Mouse (Mus musculus) forebrain, postnatal 0 days (tissue): ENCODE results near the gene Kazn. TPM values are rescaled to one million over a fixed set of nuclear protein-coding genes. Genes with fewer than 3 reads are reported as not detected.

Experiments
- ATAC-seq: fragments of 200-750 bp; cut with Nextera tagmentation; 2 replicates; pipeline ENCODE4 v1.8.0; 2017; ENCODE audit warnings: mild to moderate bottlenecking, moderate library complexity
- DNase-seq: peaks from one replicate; pipeline ENCODE4 v3.0.0-alpha.2; 2015
- H3K27ac ChIP-seq: fragments of 300-500 bp; sonication (generic); 2 replicates; pipeline ENCODE4 v1.5.1; 2014; ENCODE audit warnings: low read depth, mild to moderate bottlenecking, antibody characterized with exemption, low read length, moderate library complexity, mixed read lengths
- H3K27me3 ChIP-seq: fragments of 300-500 bp; sonication (generic); 2 replicates; pipeline ENCODE4 v1.6.1; 2014; ENCODE audit warnings: mild to moderate bottlenecking, low read length, mixed read lengths; ENCODE audit not compliant: insufficient read depth
- H3K36me3 ChIP-seq: fragments of 300-500 bp; sonication (generic); 2 replicates; pipeline ENCODE4 v1.6.1; 2014; ENCODE audit warnings: mild to moderate bottlenecking, moderate library complexity; ENCODE audit not compliant: insufficient read depth
- H3K4me1 ChIP-seq: fragments of 300-500 bp; sonication (generic); 2 replicates; pipeline ENCODE4 v1.6.1; 2014; ENCODE audit warnings: antibody characterized with exemption; ENCODE audit not compliant: insufficient read depth
- H3K4me2 ChIP-seq: fragments of 300-500 bp; sonication (generic); 2 replicates; pipeline ENCODE4 v1.6.1; 2014; ENCODE audit warnings: low read depth, mild to moderate bottlenecking, moderate library complexity
- H3K4me3 ChIP-seq: fragments of 300-500 bp; sonication (generic); 2 replicates; pipeline ENCODE4 v1.5.1; 2014; ENCODE audit warnings: low read depth, low read length, mixed read lengths
- H3K9ac ChIP-seq: fragments of 300-500 bp; sonication (generic); 2 replicates; pipeline ENCODE4 v1.6.1; 2014; ENCODE audit warnings: mild to moderate bottlenecking
- H3K9me3 ChIP-seq: fragments of 300-500 bp; sonication (generic); 2 replicates; pipeline ENCODE4 v1.6.1; 2016; ENCODE audit warnings: low read length
- CTCF ChIP-seq: sonication (generic); IDR thresholded peaks from 2 replicates; pipeline ENCODE4 v1.5.1; 2016; ENCODE audit warnings: antibody characterized with exemption, control low read depth, low read depth
- WGBS: fragments of 180-500 bp; shearing (Covaris S2); extraction: QIAGEN DNeasy Blood & Tissue Kit; methylation state at CpG from one replicate; pipeline ENCODE4 v1.1.7; 2014; 5-methylcytosine and 5-hydroxymethylcytosine counted together
- polyA plus RNA-seq: library from polyadenylated mRNA; unstranded; fragments of >200 nt; fragmentation: Nextera tagmentation; extraction: Ambion mirVana; gene quantifications from 2 replicates; pipeline ENCODE4 v1.2.1, GENCODE M21; 2015
- total RNA-seq: library from RNA; depleted of rRNA; stranded (reverse); fragments of >200 nt; gene quantifications from 2 replicates; pipeline ENCODE4 v1.2.3, GENCODE M21; 2014

Kazn gene
- total and polyA plus RNA-seq, 2 experiments from 2014 or later = 18.7 to 56.4 TPM

DNA sequence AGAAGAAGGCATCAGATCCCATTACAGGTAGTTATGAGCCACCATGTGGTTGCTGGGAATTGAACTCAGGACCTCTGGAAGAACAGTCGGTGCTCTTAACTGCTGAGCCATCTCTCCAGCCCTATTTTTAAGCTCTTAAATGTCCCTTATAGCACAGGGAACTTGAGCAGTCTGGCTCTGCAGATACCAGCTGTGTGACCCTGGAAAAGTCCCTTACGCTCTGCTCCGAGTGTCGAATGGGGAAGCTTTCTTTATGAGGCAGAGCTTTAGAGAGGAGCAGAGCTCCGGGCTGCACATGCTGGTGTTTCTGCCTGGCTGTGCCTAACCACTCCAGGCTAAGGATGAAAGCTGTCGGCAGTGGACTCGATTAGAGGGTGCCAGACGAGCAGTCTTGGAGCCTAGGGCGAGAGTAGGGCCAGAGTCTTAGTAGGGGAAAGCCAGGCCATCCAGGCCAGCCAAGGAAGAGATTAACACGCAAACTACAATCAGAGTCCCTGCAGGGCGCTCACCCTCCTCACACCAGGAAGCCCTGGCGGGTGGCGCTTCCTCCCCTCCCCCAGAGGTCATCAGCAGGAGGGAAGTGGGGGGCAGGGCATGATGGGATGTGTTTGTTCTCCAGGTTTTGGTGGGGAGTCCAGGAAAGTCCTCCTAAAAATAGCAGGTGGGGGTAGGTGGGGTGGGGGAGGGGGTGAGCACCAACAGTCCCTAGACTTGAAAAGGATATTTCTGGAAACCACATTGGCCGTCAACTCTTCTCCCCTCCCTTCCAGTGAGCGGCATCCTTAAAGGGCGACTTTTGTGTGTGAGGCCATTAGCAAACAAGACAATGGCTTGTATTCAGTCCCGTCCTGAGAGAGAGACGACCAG is 73.1 kb downstream of the Kazn start:
- Histone ChIP-seq H3K4me1 (no peaks in the 10 kb centered on the region), H3K4me3 (no peak overlapping the region), H3K27ac (no peak overlapping the region), H3K9me3 (no peaks in the 10 kb centered on the region), H3K27me3 (no peaks in the 10 kb centered on the region), H3K36me3 (no peaks in the 10 kb centered on the region), H3K4me2 (no peak overlapping the region), H3K9ac (no peak overlapping the region)
- ATAC-seq = no peak
- no peak for DNase-seq
- 26% methylated on average over 18 of the region's 18 CpGs for WGBS
- TF ChIP-seq CTCF = no peak

DNA sequence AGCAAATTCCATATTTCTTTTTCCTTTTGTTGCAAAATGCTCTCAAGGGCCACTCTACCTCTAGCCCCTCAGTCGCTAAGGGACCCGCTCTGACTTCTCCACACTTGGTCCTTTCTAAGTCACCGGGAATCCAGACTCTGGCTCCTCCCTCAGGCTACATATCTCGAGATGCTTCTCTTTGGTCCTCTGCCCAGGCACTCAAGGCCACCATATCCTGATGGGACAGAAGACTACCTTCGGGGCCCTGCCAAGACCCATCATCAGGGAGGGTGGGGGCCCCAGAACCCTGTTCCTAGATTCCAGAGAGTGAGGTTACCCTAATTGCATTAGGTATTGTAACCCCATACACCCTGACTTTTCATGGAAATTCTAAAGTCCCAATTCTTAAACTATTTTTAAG is 73.8 kb downstream of the Kazn start:
- no peak overlapping the region for H3K9ac ChIP-seq
- H3K9me3 ChIP-seq = no peaks in the 10 kb centered on the region
- no peak overlapping the region for H3K4me2 ChIP-seq
- no peak for ATAC-seq
- no peaks in the 10 kb centered on the region for H3K27me3 ChIP-seq
- H3K4me3 ChIP-seq = no peak overlapping the region
- no peak for DNase-seq
- H3K27ac ChIP-seq = no peak overlapping the region
- WGBS = 66% methylated on average over 5 of the region's 5 CpGs
- no peak for TF ChIP-seq CTCF
- no peaks in the 10 kb centered on the region for H3K4me1 ChIP-seq
- no peaks in the 10 kb centered on the region for H3K36me3 ChIP-seq

DNA sequence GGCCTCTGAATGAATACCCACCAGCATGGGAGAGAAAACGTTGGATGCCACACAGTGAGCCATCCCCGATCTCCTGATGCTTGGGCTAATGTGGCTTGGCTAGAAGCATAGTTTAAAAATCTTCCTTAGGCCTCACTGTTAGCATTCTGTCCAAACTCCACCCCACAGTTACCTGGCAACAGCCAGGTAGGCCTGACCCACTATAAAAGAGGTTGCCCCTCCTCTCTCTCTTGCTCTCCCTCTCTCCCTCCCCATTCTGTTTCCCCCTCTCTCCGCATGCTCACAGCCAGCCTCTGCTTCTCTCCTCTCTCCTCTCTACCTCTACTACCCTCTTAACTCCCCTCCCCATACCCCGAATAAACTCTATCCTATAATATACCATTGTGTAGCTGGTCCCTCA is 74.8 kb downstream of the Kazn start:
- no peaks in the 10 kb centered on the region for H3K9me3 ChIP-seq
- H3K9ac ChIP-seq = no peak overlapping the region
- H3K4me3 ChIP-seq = no peak overlapping the region
- H3K4me1 ChIP-seq = no peaks in the 10 kb centered on the region
- ATAC-seq = no peak
- H3K27ac ChIP-seq = no peak overlapping the region
- no peaks in the 10 kb centered on the region for H3K27me3 ChIP-seq
- no peak overlapping the region for H3K4me2 ChIP-seq
- DNase-seq = no peak
- no peaks in the 10 kb centered on the region for H3K36me3 ChIP-seq
- no peak for TF ChIP-seq CTCF
- WGBS = 62% methylated on average over 4 of the region's 4 CpGs

DNA sequence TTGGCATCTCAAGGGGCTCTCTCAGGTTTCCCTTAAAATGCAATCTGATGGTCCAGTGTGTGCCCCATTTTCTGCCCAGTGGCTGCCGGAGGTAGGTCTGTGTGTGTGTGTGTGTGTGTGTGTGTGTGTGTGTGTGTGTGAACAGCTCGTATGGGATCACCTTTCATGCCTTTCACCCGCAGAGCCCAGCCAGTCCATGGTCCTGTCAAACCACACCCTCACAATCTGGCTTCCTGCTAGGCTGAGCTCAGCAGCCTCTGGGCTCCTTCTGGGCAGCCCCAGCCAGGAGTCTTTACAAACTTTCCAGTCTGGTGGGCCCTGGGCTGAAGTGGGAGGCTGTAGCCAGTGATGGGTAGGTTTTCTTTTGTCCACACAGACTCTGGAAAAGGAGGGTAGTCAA is 75.3 kb downstream of the Kazn start:
- no peak for TF ChIP-seq CTCF
- DNase-seq (no peak), ATAC-seq (no peak)
- 62% methylated on average over 3 of the region's 3 CpGs for WGBS
- no peaks in the 10 kb centered on the region; the same call in 1 of the 2 replicates for H3K36me3 ChIP-seq
- H3K4me2 ChIP-seq = no peak overlapping the region
- H3K27ac ChIP-seq = no peak overlapping the region
- no peaks in the 10 kb centered on the region for H3K4me1 ChIP-seq
- no peaks in the 10 kb centered on the region for H3K27me3 ChIP-seq
- H3K4me3 ChIP-seq = no peak overlapping the region
- H3K9me3 ChIP-seq = no peaks in the 10 kb centered on the region
- no peak overlapping the region for H3K9ac ChIP-seq

DNA sequence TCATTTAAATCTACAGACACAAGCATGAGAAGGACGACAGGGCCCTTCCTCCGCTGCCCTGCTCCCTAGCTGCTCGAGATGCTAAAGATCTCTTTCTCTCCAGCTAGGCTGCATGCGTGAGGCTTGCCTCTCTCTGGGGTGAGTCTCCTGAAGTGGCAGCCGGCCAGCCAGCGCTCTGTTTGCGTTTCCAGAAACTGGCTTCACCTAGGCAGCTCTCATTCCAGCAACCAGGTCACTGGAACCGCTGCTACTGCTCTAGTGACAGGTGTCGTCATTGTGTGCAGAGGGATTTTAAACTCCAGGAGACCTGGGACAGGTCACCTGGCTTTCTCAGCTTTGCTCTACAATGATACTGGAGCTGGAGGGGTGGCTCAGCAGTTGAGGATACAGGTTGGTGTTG is 76.5 kb downstream of the Kazn start:
- H3K9ac ChIP-seq = no peak overlapping the region
- no peak overlapping the region for H3K27ac ChIP-seq
- DNase-seq (no peak), ATAC-seq (no peak)
- H3K9me3 ChIP-seq = no peaks in the 10 kb centered on the region
- peaks cover 6% of the 10 kb centered on the region for H3K36me3 ChIP-seq
- 87% methylated on average over 9 of the region's 9 CpGs for WGBS
- no peak overlapping the region for H3K4me2 ChIP-seq
- no peak for TF ChIP-seq CTCF
- no peaks in the 10 kb centered on the region for H3K27me3 ChIP-seq
- no peak overlapping the region for H3K4me3 ChIP-seq
- no peaks in the 10 kb centered on the region for H3K4me1 ChIP-seq

DNA sequence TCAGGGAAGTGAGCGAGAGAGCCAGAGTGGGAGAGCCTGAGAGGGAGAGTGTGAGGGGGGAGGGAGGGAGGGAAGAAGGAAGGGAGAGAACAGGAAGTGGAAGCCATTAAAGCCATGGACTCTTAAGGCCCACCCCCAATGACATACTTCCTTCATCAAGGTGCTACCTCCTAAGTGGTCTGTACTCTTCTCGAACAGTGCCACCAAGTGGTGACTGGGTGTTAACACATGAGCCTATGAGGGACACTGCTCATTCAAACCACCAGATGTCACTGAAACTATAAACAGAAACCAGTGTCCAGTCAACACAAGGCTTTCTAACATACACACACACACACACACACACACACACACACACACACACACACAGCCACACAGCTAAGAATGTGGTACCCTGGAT is 77.1 kb downstream of the Kazn start:
- Histone ChIP-seq H3K9me3 (no peaks in the 10 kb centered on the region), H3K4me1 (no peaks in the 10 kb centered on the region), H3K27me3 (no peaks in the 10 kb centered on the region), H3K27ac (no peak overlapping the region), H3K36me3 (peaks cover 6% of the 10 kb centered on the region), H3K9ac (no peak overlapping the region), H3K4me3 (no peak overlapping the region), H3K4me2 (no peak overlapping the region)
- DNase-seq (no peak), ATAC-seq (0 out of 2 replicates have a peak, but pooled peaks have one; percentile 14)
- 100% methylated on average over 2 of the region's 2 CpGs for WGBS
- TF ChIP-seq CTCF = peak; percentile 60

DNA sequence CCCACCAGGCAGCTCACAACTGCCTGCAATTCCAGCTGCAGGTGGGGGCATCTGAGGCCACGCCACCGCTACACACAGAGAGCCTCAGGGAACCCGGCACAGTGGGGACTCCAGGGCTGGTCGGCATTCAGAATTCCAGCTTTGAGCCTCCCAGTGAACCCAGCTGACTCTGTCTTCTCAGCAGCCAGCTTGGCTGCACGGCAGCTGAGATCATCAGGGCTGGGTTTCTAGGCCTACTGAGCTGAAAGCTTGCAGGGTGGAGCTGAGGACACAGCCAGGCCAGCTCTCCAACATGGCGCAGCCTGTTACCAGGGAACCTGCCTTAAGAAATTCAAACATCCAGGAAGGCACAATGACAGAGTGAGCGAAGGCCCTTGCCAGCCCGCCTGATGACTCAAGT is 79.2 kb downstream of the Kazn start:
- Histone ChIP-seq H3K4me3 (no peak overlapping the region), H3K36me3 (peaks cover 6% of the 10 kb centered on the region), H3K9me3 (no peaks in the 10 kb centered on the region), H3K9ac (no peak overlapping the region), H3K4me1 (no peaks in the 10 kb centered on the region), H3K4me2 (no peak overlapping the region), H3K27me3 (no peaks in the 10 kb centered on the region), H3K27ac (no peak overlapping the region)
- ATAC-seq = peak; percentile 66
- DNase-seq = peak; percentile 34
- TF ChIP-seq CTCF = no peak
- 45% methylated on average over 8 of the region's 8 CpGs for WGBS
